Mouse (Mus musculus) G1E (cell line): Measurements from ENCODE around the gene Mxra7. TPM values are rescaled to one million over a fixed set of nuclear protein-coding genes. Genes with fewer than 3 reads are reported as not detected.
"Not testable (repeated sequence)": the region's sequence is repeated elsewhere in the genome, so short reads cannot be mapped to it uniquely, and the experiment has no call there.

ENCODE experiments used
- ATAC-seq: 2 replicates; pipeline ENCODE4 v1.8.0; 2016; ENCODE audit warnings: mild to moderate bottlenecking; ENCODE audit not compliant: insufficient number of reproducible peaks, poor library complexity, low FRiP score, severe bottlenecking; ENCODE audit errors: extremely low read depth
- DNase-seq: peaks from one replicate; pipeline ENCODE4 v3.0.0; 2012; ENCODE audit warnings: low spot score
- H3K27me3 ChIP-seq: 2 replicates; pipeline ENCODE4 v1.6.1; 2012; ENCODE audit warnings: mild to moderate bottlenecking, low read length, inconsistent platforms; ENCODE audit not compliant: insufficient read depth
- H3K36me3 ChIP-seq: replicated peaks from 2 replicates; pipeline ENCODE3; 2012; ENCODE audit warnings: mild to moderate bottlenecking, inconsistent platforms
- H3K4me1 ChIP-seq: 2 replicates; pipeline ENCODE4 v1.6.1; 2012; ENCODE audit warnings: low read depth, low read length, inconsistent platforms, mixed read lengths; ENCODE audit not compliant: insufficient read depth
- H3K4me3 ChIP-seq: 2 replicates; pipeline ENCODE4 v1.5.1; 2012; ENCODE audit warnings: low read depth, mild to moderate bottlenecking, inconsistent platforms, low read length, moderate library complexity, mixed read lengths
- H3K9me3 ChIP-seq: replicated peaks from 2 replicates; pipeline ENCODE4 v1.6.1; 2012; ENCODE audit warnings: inconsistent platforms
- CTCF ChIP-seq: IDR thresholded peaks from 2 replicates; pipeline ENCODE4 v1.5.1; 2012; ENCODE audit warnings: low read depth, low read length, inconsistent platforms, mixed read lengths
- GATA1 ChIP-seq: IDR thresholded peaks from 2 replicates; pipeline ENCODE4 v1.6.1; 2012; ENCODE audit warnings: borderline replicate concordance, low read length, inconsistent platforms, mixed read lengths
- GATA2 ChIP-seq: IDR thresholded peaks from 2 replicates; pipeline ENCODE4 v1.6.1; 2012; ENCODE audit warnings: low read depth, low read length, inconsistent platforms, borderline replicate concordance
- POLR2AphosphoS5 ChIP-seq: IDR thresholded peaks from 2 replicates; pipeline ENCODE4 v1.6.1; 2012; ENCODE audit warnings: low read depth, low read length, inconsistent platforms; ENCODE audit not compliant: insufficient replicate concordance
- TAL1 ChIP-seq: conservative IDR thresholded peaks from 2 replicates; pipeline ENCODE4 v1.6.1; 2012; ENCODE audit warnings: low read depth, low read length, inconsistent platforms, mixed read lengths
- polyA plus RNA-seq: library from polyadenylated mRNA; stranded (reverse); fragments of >175 nt; gene quantifications from 2 replicates; pipeline ENCODE4 v1.2.3, GENCODE M21; 2012
- total RNA-seq, 2 experiments: library from RNA; stranded (forward) in 1 of 2; stranded (reverse) in 1 of 2; fragments of 200-1000 nt in 1 of 2; fragments of >200 nt in 1 of 2; fragmentation: Nextera tagmentation in 1 of 2; gene quantifications; 2 replicates each; pipeline ENCODE4 v1.2.3; 2014 to 2017

Mxra7 gene
- total and polyA plus RNA-seq, 3 experiments, result not detected

DNA sequence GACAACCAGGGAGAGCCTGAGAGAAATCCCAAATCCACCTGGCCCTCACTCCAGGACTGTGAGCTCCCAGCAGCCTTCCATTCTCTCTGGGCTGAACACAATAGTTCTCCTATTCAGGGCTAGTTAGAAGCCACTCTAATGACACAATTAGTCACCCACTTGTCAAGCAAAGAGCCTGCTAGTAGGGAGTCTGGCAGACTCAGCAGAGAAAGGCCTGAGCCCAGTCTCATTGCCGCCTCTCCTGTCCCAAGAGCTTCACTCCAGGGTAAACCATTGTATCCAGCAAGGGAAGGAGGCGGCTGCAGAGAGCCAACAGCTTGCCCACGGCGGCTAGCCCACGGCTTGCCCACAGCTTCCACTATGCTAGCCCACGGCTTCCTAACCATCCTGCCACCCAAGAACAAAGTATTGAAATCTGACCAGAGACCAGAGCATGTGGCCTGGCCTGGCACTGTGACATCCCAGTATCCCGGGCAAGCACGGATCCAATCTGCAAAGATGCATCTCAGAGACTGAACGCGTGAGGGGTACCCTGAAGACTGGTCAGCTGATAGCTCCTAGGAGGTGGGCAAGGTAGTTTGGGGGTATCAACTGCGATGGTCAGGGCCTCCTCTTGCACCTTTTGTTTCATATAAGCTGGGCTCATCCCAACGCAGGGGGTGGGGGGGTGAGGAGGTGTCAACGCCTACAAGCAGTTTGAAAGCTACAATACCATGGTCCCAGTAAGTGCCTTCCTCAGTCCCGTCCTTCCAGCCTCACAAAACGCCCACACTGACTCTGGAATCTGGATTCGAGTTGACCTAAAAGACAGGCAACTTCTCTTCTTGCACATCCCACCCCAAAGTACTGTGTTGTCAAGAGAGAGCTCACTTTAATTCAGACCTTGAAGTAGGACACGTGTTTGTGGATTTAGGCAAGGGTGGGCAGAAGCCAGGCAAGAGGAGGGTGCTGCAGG, 1.0 kb downstream of the Mxra7 start:
- no peak for ATAC-seq
- no peak overlapping the region for H3K4me3 ChIP-seq

GRCm38 (mm10) chr11:116825230-116825629, 2.6 kb downstream of the Mxra7 start:
- Histone ChIP-seq H3K27me3 (peaks cover 58% of the 10 kb centered on the region), H3K36me3 (no peaks in the 10 kb centered on the region), H3K4me3 (no peak overlapping the region), H3K4me1 (peaks cover 11% of the 10 kb centered on the region), H3K9me3 (peaks cover 6% of the 10 kb centered on the region)
- DNase-seq (no peak), ATAC-seq (no peak)
- TF ChIP-seq CTCF (no peak), TAL1 (no peak), GATA2 (no peak), POLR2AphosphoS5 (no peak), GATA1 (no peak)

More for the DNA sequence above, 1.0 kb downstream of the Mxra7 start:
- no peak for DNase-seq
- Histone ChIP-seq H3K27me3 (peaks cover 43% of the 10 kb centered on the region), H3K4me1 (peaks cover 2% of the 10 kb centered on the region; the same call in 1 of the 2 replicates), H3K9me3 (peaks cover 6% of the 10 kb centered on the region), H3K36me3 (no peaks in the 10 kb centered on the region)
- no peak for TF ChIP-seq TAL1
- no peak for TF ChIP-seq CTCF
- TF ChIP-seq GATA1, result no peak

- peaks cover 63% of the 10 kb centered on the region for H3K27me3 ChIP-seq
- not testable (repeated sequence) for ATAC-seq, DNase-seq, H3K36me3 ChIP-seq, H3K9me3 ChIP-seq, H3K4me3 ChIP-seq
- peaks cover 11% of the 10 kb centered on the region for H3K4me1 ChIP-seq
Measured at GRCm38 (mm10) chr11:116823885-116824284, 4.0 kb downstream of the Mxra7 start.

- peaks cover 64% of the 10 kb centered on the region for H3K27me3 ChIP-seq
- TF ChIP-seq TAL1, result no peak
- no peak for TF ChIP-seq GATA1
- no peak for TF ChIP-seq GATA2
- no peak for TF ChIP-seq POLR2AphosphoS5
- TF ChIP-seq CTCF, result no peak
Measured at GRCm38 (mm10) chr11:116823255-116823654, 4.6 kb downstream of the Mxra7 start.

DNA sequence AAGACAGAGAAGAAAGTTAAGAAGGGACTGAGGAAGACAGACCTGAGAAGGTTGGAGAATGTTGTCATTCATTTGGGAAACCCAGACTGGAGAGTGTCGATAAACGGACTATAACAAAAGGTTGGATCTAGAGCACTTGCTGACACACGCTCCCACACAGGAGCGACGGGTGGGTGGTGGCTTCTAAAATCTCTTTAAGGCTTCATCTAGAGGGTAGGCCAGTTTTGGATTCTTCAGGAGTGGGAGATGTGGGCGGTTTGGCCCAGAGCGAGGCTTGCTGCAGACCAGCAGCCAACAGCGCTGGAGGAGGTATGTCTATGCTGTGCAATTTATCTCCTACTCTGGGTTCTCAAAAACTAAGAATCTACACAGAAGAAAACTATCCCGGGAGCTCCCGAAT, 5.2 kb downstream of the Mxra7 start:
- ATAC-seq (no peak), DNase-seq (no peak)
- peaks cover 3% of the 10 kb centered on the region; the same call in 1 of the 2 replicates for H3K9me3 ChIP-seq
- peaks cover 9% of the 10 kb centered on the region for H3K4me1 ChIP-seq
- TF ChIP-seq GATA2, result no peak
- H3K4me3 ChIP-seq, result no peak overlapping the region
- H3K27me3 ChIP-seq, result peaks cover 62% of the 10 kb centered on the region
- H3K36me3 ChIP-seq, result no peaks in the 10 kb centered on the region

More at GRCm38 (mm10) chr11:116823255-116823654, 4.6 kb downstream of the Mxra7 start:
- DNase-seq, result no peak
- Histone ChIP-seq H3K4me3 (no peak overlapping the region), H3K36me3 (no peaks in the 10 kb centered on the region), H3K9me3 (peaks cover 6% of the 10 kb centered on the region), H3K4me1 (peaks cover 11% of the 10 kb centered on the region)
- ATAC-seq, result no peak

GRCm38 (mm10) chr11:116822215-116822614, 5.6 kb downstream of the Mxra7 start:
- Histone ChIP-seq H3K4me1 (peaks cover 9% of the 10 kb centered on the region), H3K36me3 (no peaks in the 10 kb centered on the region), H3K9me3 (no peaks in the 10 kb centered on the region), H3K4me3 (no peak overlapping the region), H3K27me3 (peaks cover 62% of the 10 kb centered on the region)
- ATAC-seq (no peak), DNase-seq (no peak)
- no peak for TF ChIP-seq GATA1
- no peak for TF ChIP-seq TAL1
- no peak for TF ChIP-seq POLR2AphosphoS5
- no peak for TF ChIP-seq GATA2
- TF ChIP-seq CTCF, result no peak
